Mouse (Mus musculus): ENCODE results near the gene Fndc5.

GRCm38 (mm10) chr4:129107348-129107899 lies 29.4 kb upstream of the Fndc5 start:
- TF ChIP-seq GATA1 (IDR thresholded peaks at IDR 0.05; ENCODE audit: borderline replicate concordance, low read length) (no peak), FLI1 (IDR thresholded peaks at IDR 0.05; ENCODE audit: low read length) (no peak)

All from megakaryocyte, embryonic 14.5 days (primary cell).